Mouse (Mus musculus) c-Kit-positive CD71-positive TER-119-negative erythroid progenitor cells, embryonic 14.5 days (primary cell): ENCODE results near the gene Lsmem1.
"Not testable (repeated sequence)": the region's sequence is repeated elsewhere in the genome, so short reads cannot be mapped to it uniquely, and the experiment has no call there.

ENCODE experiments used
- DNase-seq: peaks from one replicate; pipeline ENCODE4 v3.0.0-alpha.2; 2013; ENCODE audit warnings: low read depth

Gene Lsmem1

DNA sequence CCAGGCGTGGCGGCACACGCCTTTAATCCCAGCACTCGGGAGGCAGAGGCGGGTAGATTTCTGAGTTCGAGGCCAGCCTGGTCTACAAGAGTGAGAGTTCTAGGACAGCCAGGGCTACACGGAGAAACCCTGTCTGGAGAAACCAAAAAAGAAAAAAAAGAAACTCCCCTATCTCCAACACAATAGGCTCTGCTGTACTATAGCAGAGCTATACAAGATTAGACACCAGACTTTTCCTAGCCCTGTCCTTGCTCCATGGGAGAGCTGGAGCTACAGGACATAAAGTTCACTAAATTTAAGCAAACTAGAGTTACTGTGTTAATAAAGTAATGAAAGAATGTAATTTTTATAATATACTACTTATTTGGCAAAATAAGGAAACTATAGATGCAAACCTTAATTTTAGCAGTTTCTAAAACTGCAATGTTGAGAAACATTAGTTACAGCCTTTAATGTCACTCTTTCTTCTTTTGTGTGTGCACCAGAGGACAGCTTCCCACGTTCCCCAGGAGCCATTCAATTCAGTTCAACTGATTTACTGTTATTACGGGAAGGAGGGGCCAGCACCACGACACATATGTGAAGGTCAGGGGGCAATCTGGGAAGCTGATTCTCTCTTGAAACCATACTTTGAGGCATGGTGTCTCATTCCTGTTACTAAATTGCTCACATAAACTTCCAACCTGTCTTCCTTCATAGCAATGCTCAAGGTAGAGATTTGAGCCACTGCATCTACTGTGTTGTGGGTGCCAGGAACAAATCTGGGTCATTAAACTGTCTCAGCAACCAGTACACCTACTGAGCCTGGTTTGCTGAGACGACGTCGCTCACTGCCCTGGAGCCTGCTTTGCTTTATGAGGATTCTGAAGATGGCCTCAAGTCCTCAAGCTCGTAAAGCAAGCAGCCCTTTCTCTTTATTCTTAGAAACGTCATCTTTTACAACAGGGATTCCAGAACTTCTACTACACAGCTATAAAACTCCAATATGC is 15.9 kb upstream of the Lsmem1 start:
- no peak for DNase-seq

DNA sequence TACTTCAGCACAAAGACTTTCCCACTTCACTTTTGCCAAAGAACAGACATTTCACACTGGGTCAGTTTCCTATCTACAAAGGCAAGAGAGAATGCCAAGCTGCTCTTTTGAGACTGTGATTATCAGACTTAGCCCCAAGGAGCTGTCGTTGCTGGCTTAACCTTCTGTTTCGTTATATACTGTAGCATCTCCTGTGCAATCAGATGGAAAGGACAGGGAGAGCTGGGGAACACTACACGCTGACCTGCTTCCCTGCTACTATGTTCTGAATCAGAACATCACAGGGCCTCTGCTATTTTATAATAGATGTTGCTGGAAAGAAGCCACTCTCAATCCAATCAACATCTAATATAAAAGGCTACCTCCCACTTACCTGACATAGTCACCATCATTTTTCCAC is 9.8 kb upstream of the Lsmem1 start:
- DNase-seq = no peak

DNA sequence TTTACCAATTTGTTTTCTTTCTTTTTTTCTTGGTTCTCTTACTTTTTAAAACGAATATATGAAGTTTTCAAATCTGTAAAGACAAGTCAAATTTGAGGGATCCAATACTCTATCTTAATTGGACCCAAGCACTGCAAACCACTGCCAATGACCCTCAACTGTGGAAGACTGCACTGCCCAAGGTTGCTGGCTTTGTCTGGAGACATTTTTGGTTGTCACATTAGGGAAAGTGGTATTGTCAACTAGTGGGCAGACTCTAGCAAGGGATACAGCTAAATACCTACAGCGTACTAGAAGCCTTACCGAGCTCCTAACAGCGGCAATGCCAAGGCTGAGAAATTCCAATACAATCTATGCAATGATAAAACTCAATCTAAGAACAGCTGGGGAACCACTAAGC is 8.6 kb upstream of the Lsmem1 start:
- no peak for DNase-seq

DNA sequence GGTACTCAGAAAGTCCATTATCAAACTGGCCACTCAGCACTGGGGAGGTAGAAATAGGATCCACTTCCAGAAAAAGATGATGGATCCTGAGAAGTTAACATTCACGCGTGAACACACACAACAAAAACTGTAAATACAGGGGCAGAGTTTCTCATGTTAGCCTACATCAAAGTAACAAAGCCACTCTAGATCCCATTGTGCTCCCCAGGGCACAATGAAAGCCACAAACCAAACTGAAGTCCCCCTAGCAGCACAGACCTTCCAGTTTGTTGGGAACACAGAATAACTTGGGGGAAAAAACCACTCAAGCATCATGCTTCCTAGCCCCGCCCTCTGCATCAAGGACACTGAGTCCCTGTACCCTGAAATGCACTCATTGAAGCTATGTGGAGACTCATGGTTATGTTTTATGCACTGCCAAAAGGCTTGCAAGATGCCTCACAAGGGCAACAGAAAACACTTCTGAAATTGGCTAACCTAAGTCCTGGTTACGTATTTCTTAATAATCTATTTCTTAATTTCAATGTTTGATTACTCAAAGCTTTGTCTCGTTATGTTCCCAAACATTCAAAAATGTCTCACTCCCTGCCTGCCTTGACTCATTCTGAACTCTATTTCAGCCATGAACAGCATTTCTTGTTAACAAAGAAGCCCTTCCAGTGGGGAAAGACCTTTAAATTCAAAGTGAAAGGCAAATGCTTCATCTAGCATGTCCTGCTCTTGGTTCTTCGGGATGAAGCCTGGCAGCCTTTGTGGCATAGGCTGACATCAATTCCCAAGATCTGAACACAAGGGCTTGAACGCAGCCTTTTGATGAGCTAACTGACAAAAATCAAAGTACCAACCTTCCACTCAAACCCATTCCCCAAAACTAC is 3.1 kb upstream of the Lsmem1 start:
- DNase-seq = no peak

DNA sequence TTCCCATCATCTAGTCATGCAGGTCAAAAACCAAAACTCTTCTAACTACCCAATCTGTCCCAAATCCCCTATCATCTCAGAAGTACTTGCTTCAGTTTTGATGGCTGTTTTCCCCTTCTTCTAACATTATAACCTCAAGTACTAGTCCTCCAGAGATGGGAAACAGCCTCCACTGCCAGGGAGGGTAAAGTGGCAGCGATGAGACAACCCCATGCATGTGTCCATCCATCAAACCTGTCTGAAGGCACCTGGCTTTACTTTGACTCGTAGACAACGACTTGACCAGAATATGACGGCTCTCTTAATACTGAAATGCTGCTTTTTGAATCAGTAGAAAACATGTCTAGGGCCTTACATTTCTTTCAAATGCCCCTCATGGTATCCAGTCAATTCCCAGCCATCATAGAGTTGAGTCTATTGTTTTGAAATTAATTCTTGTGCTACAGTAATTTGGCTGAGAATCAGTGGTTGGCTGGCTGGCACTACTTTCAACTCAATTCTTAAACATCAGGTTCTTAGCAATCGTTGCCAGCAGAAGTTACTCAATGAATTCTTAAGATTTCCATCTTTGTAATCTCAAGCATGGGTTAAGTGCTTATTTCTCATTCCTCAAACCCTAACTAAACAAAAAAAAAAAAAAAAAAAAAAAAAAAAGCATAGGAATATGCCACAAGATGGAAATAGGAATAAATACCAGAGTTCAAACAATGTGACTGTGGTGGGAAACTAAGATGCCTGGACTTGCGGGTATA is 1.4 kb upstream of the Lsmem1 start:
- no peak for DNase-seq

DNA sequence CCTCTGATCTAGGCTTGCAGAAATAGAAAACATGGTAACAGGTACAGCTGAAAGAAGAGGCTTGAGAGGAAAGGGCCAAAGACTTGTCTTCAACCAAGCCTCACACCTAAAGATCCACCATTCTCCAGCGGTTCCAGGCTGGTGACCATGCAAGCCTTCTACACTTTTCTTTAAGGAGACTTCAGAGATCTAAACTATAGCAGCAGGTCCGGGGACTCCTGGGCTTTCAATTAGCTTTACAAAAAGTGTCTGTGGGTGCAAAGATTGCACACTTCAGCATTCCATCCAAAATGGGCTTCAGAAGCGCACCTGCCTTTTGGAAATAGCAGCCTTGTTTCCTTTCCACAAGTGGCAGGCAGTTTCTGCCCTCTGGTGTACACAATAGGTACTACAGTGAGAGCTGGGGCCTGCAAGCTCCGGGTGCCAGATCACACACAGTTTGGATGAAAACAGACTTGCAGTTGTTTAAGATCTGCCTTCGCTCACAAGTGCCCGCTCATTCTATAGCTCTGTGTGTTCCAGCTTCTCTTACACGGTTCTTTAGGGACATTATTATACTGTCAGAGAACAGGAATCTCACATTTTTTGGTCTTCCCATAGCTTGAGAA is 609 bp upstream of the Lsmem1 start:
- DNase-seq = peak; percentile 52

DNA sequence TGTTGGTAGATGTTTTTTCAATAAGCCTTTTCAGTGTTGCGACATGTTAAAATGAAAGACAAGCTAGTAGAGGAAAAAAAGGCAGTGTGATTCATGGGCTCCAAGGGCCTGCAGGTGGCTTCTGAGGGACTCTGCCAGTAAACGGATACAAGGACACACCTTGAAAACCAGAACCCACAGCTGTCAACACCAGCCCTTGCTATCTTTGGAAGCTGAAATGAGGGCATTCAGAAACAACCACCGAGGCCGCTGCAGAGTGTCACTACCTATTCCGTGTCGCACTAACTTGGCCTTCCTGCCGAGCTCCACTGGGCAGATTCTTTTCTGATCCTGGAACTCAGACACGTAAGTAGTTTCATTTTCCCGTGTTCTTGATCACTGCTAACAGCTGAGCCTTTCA is 863 bp downstream of the Lsmem1 start:
- no peak for DNase-seq

DNA sequence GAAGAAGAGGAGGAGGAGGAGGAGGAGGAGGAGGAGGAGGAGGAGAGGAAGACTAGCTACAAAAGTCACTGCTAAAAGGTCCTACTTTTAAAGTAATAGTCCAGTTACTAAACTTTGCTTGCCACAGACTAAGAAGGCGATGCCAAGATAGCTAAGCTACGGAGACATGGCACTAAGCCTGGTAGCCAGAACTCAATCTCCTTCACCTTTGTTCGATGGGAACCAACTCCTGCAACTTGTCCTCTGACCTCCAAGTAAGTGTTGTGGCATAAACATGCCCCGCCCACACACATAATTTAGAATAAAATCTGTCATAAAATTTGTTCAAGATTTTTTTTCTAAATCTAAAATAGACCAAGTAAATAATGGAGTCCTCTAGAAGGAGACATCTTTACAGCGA is 1.3 kb downstream of the Lsmem1 start:
- no peak for DNase-seq

DNA sequence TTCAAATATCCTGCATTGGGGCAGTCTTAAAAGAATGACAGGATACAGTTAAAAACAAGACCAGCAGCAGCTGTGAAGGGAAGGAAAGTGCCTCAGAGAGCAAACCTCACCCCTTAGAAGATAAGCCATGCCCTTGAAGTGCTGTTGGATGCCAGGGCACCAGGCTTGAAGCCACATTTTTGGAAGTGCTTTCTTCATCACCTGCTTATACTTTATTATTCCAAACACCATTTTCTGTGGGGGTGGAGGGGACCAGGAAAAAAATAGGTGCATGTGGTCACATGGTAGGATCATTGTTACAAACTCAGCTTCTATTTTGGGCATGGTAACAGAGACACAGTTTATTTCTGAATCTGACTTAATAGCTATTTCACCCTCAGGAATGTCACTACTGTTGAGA is 1.8 kb downstream of the Lsmem1 start:
- DNase-seq = no peak

DNA sequence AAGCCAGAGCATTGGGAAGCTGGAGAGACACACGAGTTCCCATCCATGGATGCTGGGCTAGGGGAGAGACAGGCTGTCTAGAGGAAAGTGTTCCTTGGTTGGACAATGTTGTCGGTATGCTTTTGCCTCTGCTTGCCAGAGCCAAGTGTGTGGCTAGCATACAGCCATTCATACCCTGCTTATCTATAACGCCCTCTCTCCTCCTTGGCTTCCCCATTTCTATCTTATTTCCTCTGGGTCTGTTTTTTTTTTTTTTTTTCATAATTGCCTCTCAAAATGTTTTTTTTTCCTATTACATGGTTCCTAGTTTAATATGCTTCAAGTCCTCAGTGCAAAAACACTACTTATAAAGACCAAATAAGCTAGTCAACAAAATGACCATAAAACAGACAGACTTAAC is 13.8 kb downstream of the Lsmem1 start:
- DNase-seq = no peak

DNA sequence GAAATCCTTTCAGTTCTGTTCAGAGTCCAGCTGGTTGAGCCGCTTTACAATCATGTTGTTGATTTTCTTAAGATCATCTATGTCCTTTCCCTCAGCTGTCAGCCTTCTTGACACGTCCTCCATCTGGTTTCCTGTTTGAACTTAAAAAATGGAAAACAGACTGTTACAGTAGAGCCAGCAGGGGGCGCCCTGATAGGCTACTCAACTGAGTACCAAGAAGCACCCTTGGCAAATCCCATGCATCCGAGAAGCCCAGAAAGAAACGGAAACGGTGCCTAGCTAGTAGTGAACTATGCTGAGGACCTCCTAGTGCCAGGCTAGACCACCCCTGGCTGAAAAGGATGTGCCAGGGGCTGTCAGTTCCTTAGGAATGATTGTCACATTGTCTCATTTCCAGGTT is 22.2 kb downstream of the Lsmem1 start:
- no peak for DNase-seq

DNA sequence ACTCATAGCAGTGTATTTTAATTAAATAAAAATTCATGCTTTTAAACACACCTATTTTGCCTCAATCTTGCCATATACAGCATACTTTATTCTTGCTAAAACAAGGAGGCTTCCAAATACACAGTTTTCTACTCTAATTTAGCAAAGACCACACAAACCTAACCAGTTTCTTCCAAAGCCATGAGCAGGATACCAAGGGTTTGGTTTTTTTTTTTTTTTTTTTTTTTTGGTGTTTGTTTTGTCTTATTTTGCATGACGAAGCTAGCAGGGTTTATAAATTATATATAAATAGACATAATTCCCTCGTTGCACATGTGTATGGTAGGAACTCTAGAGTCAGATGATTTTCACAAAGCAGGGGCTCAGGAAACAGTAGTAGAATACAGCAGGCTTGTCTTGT is 23.1 kb downstream of the Lsmem1 start:
- DNase-seq = no peak

DNA sequence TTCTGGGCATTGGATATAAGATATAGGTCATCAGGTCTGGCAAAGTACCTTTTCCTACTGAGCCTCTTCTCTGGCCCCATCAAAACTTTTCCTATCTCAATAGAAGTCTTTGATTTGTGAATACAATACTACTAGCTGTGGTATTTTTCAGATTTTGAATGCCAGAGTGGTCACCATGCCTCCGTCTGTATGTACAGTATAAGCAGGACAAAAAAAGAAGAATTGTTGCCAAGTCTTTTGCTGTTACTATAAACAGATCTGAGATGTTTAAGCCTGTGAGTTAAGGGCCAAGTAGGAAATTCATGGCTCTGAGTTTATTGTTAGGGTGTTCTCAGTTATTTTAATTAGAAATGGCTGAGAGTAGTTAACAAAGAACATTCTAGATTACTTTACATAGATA is 24.1 kb downstream of the Lsmem1 start:
- DNase-seq = not testable (repeated sequence)

DNA sequence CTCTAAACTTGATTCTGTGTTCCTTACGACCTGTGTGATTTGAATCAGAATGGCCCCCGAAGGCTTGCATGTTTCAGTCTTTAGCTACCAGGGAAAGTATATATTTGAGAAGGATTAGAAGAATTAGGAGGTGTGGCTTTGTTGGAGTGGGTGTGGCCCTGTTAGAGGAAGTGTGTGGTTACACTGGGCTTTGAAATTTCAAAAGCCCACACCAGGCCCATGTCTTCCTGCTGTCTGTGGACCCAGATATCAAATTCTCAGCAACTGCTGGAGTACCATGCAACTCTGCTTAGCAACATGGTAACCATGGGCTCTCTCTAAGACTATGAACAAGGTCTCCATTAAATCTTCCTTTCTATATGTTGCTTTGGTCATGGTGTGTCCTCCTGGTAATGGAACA is 27.7 kb downstream of the Lsmem1 start:
- no peak for DNase-seq

DNA sequence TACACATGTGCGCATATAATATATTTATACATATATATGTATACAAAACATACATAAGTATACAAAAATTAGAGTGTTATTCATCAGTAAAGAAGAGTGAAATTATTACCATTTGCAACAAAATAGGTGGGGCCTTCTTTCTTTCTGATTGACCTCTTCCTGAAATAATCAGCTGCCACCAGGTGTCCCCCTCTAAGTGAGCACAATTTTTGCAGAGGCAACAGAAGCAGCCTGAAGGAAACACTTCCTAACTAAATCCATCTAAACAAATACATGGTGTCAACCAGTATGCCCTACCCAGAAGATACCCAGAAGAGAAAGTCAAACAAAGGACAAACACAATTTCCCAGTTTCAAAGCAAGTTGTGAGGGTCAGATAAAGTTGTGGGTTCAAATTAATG is 29.6 kb downstream of the Lsmem1 start:
- no peak for DNase-seq

DNA sequence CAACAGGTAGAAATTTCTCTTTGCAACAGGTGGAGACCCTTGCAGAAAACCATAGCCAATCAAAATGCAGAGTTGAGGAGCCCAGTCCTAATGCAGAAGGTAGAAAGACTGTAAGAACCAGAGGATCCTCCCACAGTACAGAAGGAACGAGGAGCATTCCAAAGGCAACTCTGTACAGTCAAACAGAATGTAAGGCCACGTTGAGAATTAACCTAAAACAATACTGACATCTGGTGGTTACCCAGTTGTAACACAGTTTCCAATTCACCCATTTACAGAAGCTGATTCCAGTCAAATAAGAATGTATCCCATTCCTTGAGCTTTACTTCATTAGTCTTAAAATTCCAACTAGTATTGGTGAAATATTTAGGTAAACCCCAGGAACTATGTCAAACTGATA is 34.7 kb downstream of the Lsmem1 start:
- DNase-seq = no peak

DNA sequence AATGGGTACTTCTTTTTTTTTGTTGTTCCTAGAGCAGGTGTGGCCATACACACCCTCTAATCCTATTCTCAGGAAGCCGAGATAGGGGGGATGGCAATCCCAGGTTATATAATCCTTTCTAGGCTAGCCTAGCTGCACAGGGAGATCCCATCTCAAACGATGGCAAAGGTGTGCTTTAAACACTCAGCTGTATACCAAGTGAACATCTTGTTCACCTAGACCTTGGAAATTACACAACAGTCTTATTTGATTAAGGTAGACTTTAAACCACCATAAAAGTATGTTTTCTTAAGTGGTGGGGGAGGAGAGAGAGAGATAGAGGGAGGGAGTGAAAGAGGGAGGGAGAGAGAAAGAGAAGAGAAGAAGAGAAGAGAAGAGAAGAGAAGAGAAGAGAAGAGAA is 38.5 kb downstream of the Lsmem1 start:
- no peak for DNase-seq

DNA sequence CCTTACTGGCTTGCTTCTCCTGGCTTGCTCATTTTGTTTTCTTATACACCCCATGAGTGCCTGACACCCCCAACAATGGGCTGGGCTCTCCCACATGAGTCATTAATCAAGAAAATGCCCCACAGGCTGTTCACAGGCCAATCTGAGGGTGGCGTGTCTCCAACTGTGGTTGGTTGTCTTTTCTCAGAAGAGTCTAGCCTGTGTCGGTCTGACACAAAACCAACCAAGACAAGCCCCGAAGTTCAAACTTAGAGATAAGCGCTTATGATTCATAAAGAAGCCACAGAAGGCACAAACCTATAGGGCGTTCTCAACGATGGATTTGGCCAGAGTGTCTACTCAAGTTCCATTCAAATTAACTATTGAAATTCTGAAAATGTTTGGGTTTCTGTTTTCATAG is 45.1 kb downstream of the Lsmem1 start:
- DNase-seq = no peak

DNA sequence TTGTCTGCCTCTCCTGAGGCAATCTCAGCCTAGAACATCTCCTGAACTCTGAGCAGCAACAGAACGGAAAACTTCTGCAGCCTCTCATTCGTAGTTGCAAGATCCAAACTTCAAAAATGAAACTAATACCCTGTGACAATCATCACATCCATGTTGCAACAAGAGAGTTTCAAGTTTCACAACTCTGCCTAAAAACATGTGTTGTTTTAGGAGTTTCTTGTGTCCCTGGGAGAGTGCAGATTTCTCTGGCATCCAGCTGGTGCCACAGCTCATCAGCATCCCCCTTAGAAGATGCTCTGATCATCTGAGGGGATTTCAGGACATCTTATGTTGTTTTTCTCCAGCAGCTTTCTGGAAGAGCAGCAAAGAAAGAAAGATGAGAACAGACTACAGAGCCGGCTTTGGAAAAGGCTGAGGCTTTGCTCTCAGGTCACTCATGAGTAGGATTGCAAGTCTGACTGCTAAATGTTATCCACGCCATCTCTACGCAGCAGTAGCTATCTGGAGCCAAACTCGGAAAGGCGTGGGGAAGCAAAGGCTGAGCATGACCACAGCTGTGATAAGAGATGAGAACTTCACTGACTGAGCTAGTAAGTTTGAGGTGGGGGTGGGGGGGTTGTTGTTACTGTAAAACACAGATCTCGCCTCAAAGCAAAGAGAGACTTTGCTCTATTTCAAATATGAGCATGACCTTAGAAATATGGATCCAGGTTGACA is 46.8 kb downstream of the Lsmem1 start:
- no peak for DNase-seq

DNA sequence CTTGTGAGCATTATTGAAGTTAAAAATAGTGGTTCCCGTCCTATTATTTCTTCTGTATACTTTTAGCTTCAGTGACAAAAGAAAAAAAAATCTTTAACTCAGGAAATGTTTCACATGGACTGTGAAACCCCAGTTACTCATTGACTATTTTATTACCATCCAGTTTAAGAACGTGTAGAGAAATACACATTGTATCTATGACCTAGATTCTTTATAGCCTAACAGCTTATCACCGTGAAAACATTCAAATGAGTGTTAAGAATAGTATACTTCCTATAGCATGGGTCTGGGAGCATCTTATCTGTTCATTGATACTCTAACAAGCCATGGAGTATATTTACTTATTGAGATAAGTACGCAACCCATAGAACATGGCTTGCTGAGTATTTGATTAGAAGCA is 52.0 kb downstream of the Lsmem1 start:
- DNase-seq = no peak

DNA sequence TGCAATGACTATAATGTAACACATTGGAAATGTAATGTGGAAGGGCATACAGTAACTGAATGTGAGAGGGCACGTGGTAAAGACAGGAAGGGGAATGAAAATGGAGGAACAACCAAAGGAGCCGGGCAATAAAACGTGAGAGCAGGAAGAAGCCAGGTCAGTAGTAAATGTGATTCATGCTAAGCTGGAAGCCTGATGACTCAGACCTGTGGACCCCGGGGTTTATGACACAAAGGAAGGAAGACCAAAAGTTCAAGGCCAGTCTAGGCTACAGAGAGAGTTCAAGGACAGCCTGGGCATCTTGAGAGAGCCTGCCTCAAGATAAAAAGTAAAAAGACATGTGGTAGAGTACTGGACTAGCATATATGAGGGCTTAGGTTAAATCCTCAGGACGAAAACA is 52.8 kb downstream of the Lsmem1 start:
- DNase-seq = no peak
